Mouse (Mus musculus) C2C12 (cell line): ENCODE data around the gene Srsf6. TPM values are rescaled to one million over a fixed set of nuclear protein-coding genes. Genes with fewer than 3 reads are reported as not detected.

Experiments used
- H3K27me3 ChIP-seq: one replicate; pipeline ENCODE4 v1.6.1; 2011; ENCODE audit not compliant: control insufficient read depth, insufficient read depth, insufficient read length
- H3K36me3 ChIP-seq: one replicate; pipeline ENCODE4 v1.6.1; 2011; ENCODE audit not compliant: control insufficient read depth, insufficient read depth
- H3K4me3 ChIP-seq: one replicate; pipeline ENCODE4 v1.5.1; 2011; ENCODE audit warnings: mild to moderate bottlenecking, control low read depth; ENCODE audit not compliant: poor library complexity, insufficient read depth, severe bottlenecking
- H3K79me2 ChIP-seq: one replicate; pipeline ENCODE4 v1.6.1; 2011; ENCODE audit not compliant: control insufficient read depth, insufficient read depth
- H3K79me3 ChIP-seq: one replicate; pipeline ENCODE4 v1.6.1; 2011; ENCODE audit warnings: low read depth, control low read depth
- H3ac ChIP-seq: one replicate; pipeline ENCODE3; 2011; ENCODE audit warnings: low read depth; ENCODE audit not compliant: control insufficient read depth, insufficient read length
- CEBPB ChIP-seq: IDR thresholded peaks from one replicate; pipeline ENCODE4 v1.6.1; 2011; ENCODE audit warnings: low read depth, mild to moderate bottlenecking, control low read depth, moderate library complexity
- CTCF ChIP-seq: IDR thresholded peaks from one replicate; pipeline ENCODE4 v1.5.1; 2011; ENCODE audit not compliant: control insufficient read depth, insufficient read depth, insufficient read length
- FOSL1 ChIP-seq: IDR thresholded peaks from one replicate; pipeline ENCODE4 v1.8.0; 2011; ENCODE audit warnings: mild to moderate bottlenecking, low read length; ENCODE audit not compliant: poor library complexity, insufficient read depth, severe bottlenecking
- MAX ChIP-seq: IDR thresholded peaks from one replicate; pipeline ENCODE4 v1.6.1; 2011; ENCODE audit warnings: mild to moderate bottlenecking, control low read depth
- MYOD1 ChIP-seq: IDR thresholded peaks from one replicate; pipeline ENCODE4 v1.6.1; 2011; ENCODE audit warnings: low read depth; ENCODE audit not compliant: control insufficient read depth, insufficient read length
- MYOG ChIP-seq: IDR thresholded peaks from one replicate; pipeline ENCODE4 v1.6.1; 2011; ENCODE audit not compliant: control insufficient read depth, insufficient read length; ENCODE audit errors: extremely low read depth
- USF1 ChIP-seq: IDR thresholded peaks from one replicate; pipeline ENCODE4 v1.6.1; 2011; ENCODE audit warnings: low read depth, mild to moderate bottlenecking, control low read depth, moderate library complexity
- polyA plus RNA-seq: library from polyadenylated mRNA; unstranded; fragments of >200 nt; fragmentation: generic; extraction: Trizol; gene quantifications from one replicate; pipeline ENCODE4 v1.2.1, GENCODE M21; 2012; ENCODE audit warnings: missing spikeins

Srsf6 gene
- polyA plus RNA-seq, 1 experiment: 119 TPM

GRCm38 (mm10) chr2:162939562-162939961 lies 8.2 kb downstream of the Srsf6 start:
- TF ChIP-seq USF1 (no peak), CEBPB (no peak), MYOG (no peak), FOSL1 (no peak), MAX (no peak)
- peaks cover 54% of the 10 kb centered on the region for H3K36me3 ChIP-seq

GRCm38 (mm10) chr2:162943148-162943846 lies 12.0 kb downstream of the Srsf6 start, which contains the start of gene L3mbtl1:
Gene L3mbtl1 (plus strand): TSS chr2:162943472.
- Histone ChIP-seq H3K79me3 (no peaks in the 10 kb centered on the region), H3ac (no peak within 1 kb of the TSS), H3K79me2 (no peaks in the 10 kb centered on the region), H3K36me3 (peaks cover 19% of the 10 kb centered on the region), H3K27me3 (no peaks in the 10 kb centered on the region), H3K4me3 (no peak within 1 kb of the TSS)
- TF ChIP-seq CTCF (no peak), USF1 (no peak), FOSL1 (no peak), MYOD1 (no peak), MYOG (no peak), CEBPB (no peak), MAX (no peak)

More at GRCm38 (mm10) chr2:162939562-162939961, 8.2 kb downstream of the Srsf6 start:
- H3K79me3 ChIP-seq: peaks cover 9% of the 10 kb centered on the region
- no peak overlapping the region for H3ac ChIP-seq
- H3K4me3 ChIP-seq: no peak overlapping the region
- H3K27me3 ChIP-seq: no peaks in the 10 kb centered on the region
- H3K79me2 ChIP-seq: peaks cover 29% of the 10 kb centered on the region

GRCm38 (mm10) chr2:162943931-162944330 lies 12.6 kb downstream of the Srsf6 start:
- no peaks in the 10 kb centered on the region for H3K27me3 ChIP-seq
- TF ChIP-seq MYOG (no peak), MAX (no peak), USF1 (no peak), FOSL1 (no peak)
- peaks cover 13% of the 10 kb centered on the region for H3K36me3 ChIP-seq
- H3K79me2 ChIP-seq: no peaks in the 10 kb centered on the region
- no peak overlapping the region for H3K4me3 ChIP-seq
- H3ac ChIP-seq: no peak overlapping the region
- H3K79me3 ChIP-seq: no peaks in the 10 kb centered on the region

GRCm38 (mm10) chr2:162946964-162947363 lies 15.6 kb downstream of the Srsf6 start:
- H3K36me3 ChIP-seq: no peaks in the 10 kb centered on the region
- TF ChIP-seq MYOD1 (no peak), MYOG (no peak)
- no peaks in the 10 kb centered on the region for H3K27me3 ChIP-seq
- no peaks in the 10 kb centered on the region for H3K79me2 ChIP-seq
- no peak overlapping the region for H3ac ChIP-seq
- H3K79me3 ChIP-seq: no peaks in the 10 kb centered on the region
- no peak overlapping the region for H3K4me3 ChIP-seq

- H3K36me3 ChIP-seq: no peaks in the 10 kb centered on the region
- no peaks in the 10 kb centered on the region for H3K79me2 ChIP-seq
- TF ChIP-seq MYOG: no peak
- no peaks in the 10 kb centered on the region for H3K79me3 ChIP-seq
- no peak overlapping the region for H3ac ChIP-seq
- no peaks in the 10 kb centered on the region for H3K27me3 ChIP-seq
- H3K4me3 ChIP-seq: no peak overlapping the region
Observed at GRCm38 (mm10) chr2:162947736-162948135, 16.4 kb downstream of the Srsf6 start.

- H3K79me2 ChIP-seq: no peaks in the 10 kb centered on the region
- no peaks in the 10 kb centered on the region for H3K79me3 ChIP-seq
- no peak overlapping the region for H3K4me3 ChIP-seq
- H3K27me3 ChIP-seq: no peaks in the 10 kb centered on the region
- H3K36me3 ChIP-seq: no peaks in the 10 kb centered on the region
- TF ChIP-seq FOSL1 (no peak), MYOD1 (no peak), MYOG (no peak), CTCF (no peak)
- no peak overlapping the region for H3ac ChIP-seq
Observed at GRCm38 (mm10) chr2:162948221-162948620, 16.9 kb downstream of the Srsf6 start.
